15 mouse cellular contexts compared by ENCODE assay signal in the genomic region with DNA sequence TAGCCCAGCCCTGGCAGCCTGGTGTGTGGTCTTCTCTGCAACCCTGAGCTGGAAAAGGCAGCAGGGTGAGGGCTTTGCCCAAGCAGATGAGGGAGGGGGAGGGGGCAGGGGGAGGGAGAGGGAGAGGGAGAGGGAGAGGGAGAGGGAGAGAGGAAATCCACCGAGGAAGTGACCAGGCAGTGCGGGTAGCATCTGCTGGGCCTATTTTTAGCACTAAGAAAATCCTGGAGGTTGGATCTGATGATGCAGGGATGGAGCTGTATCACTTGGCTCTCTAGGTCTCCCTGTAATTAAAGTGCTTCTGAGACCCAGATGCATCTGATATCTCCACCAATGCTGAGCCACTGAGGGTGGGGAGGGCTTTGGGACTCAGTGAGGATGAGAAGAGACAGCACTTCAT.
DNase-seq lines count a peak whose midpoint lies in the region; ATAC-seq lines count a peak whose summit lies in the region.
"Had no signal": no experiment of that assay in that cellular context is flagged by ENCODE, and none has a peak within 500 bp of the region (broad histone marks: within the 10 kb centered on the region; RNA-seq: fewer than 3 reads in every experiment).

No protein-coding gene starts in this region.

- peak; percentile 20 to 34 for DNase-seq in cerebellum, postnatal 14 days
- DNase-seq in cerebellum, adult 9-10 months, result no peak
- DNase-seq in heart, adult 11 months, result peak; percentile 45
- DNase-seq in heart, postnatal 25 days (ENCODE audit: low spot score), result no peak
- peak; percentile 82 for DNase-seq in brain, adult 2 months (ENCODE audit: low read depth, low spot score)
- no peak for DNase-seq in forebrain, embryonic 14.5 days (ENCODE audit: low spot score)
- DNase-seq: adrenal gland, adult 2 months; adrenal gland, postnatal 10 days; adrenal gland, postnatal 25 days; cerebellum, adult 11 months; cerebellum, adult 8-10 months had no signal

- no peak overlapping the region for H3K4me3 ChIP-seq in forebrain, embryonic 14.5 days (ENCODE audit: low read depth, low read length)
- H3K4me3 ChIP-seq: embryonic facial prominence, embryonic 10.5 days; embryonic facial prominence, embryonic 12.5 days; forebrain, embryonic 13.5 days had no signal

- ATAC-seq in forebrain, embryonic 14.5 days, result no peak
- ATAC-seq: forebrain, embryonic 13.5 days; forebrain, embryonic 16.5 days had no signal

- peaks cover 17% of the 10 kb centered on the region for H3K4me1 ChIP-seq in forebrain, embryonic 14.5 days (ENCODE audit: control insufficient read depth, insufficient read depth, low read length)

- intact Hi-C loops in heart, postnatal 25 days (cut with DNase I), result no loop called here

- H3K36me3 ChIP-seq in forebrain, embryonic 14.5 days (ENCODE audit: control insufficient read depth, insufficient read depth, low read length), result no peaks in the 10 kb centered on the region
- H3K36me3 ChIP-seq: embryonic facial prominence, embryonic 10.5 days; embryonic facial prominence, embryonic 12.5 days had no signal

- H3K27me3 ChIP-seq in forebrain, embryonic 14.5 days (replicated peaks; ENCODE audit: control insufficient read depth, insufficient read depth, low read length), result no peaks in the 10 kb centered on the region
- H3K27me3 ChIP-seq: embryonic facial prominence, embryonic 12.5 days; forebrain, embryonic 13.5 days had no signal

- no peak overlapping the region for H3K27ac ChIP-seq in forebrain, embryonic 14.5 days (ENCODE audit: low read depth, low read length)
- H3K27ac ChIP-seq: embryonic facial prominence, embryonic 10.5 days; embryonic facial prominence, embryonic 12.5 days; forebrain, embryonic 13.5 days had no signal

- no peak overlapping the region for H3K9ac ChIP-seq in forebrain, embryonic 14.5 days (ENCODE audit: low read length)
- H3K9ac ChIP-seq: embryonic facial prominence, embryonic 12.5 days; forebrain, embryonic 13.5 days had no signal

- no peaks in the 10 kb centered on the region for H3K9me3 ChIP-seq in forebrain, embryonic 14.5 days (replicated peaks; ENCODE audit: control insufficient read depth, low read length)
- H3K9me3 ChIP-seq: embryonic facial prominence, embryonic 10.5 days; embryonic facial prominence, embryonic 12.5 days; forebrain, embryonic 13.5 days had no signal

- no peak overlapping the region for H3K4me2 ChIP-seq in forebrain, embryonic 14.5 days (ENCODE audit: low read length)
- H3K4me2 ChIP-seq: embryonic facial prominence, embryonic 12.5 days; forebrain, embryonic 13.5 days had no signal

- WGBS in forebrain, embryonic 14.5 days, result 38% methylated on average over 2 of the region's 2 CpGs

Comparison
In these comparisons a context has a peak if more than half of its experiments do, and no peak if none do; other contexts are left out.
1. DNase-seq: peak in cerebellum, postnatal 14 days (2 of 2), heart, adult 11 months (single experiment) and brain, adult 2 months (single experiment); none in cerebellum, adult 9-10 months (single experiment), heart, postnatal 25 days (single experiment) and forebrain, embryonic 14.5 days (single experiment).